Mouse (Mus musculus) bone marrow, adult 2 months (tissue): Measurements from ENCODE around the gene Spty2d1.

Experiments
- CTCF ChIP-seq: fragments of 200-500 bp; IDR thresholded peaks from 2 replicates; pipeline ENCODE4 v1.5.1; 2011; ENCODE audit warnings: low read length, control low read depth; ENCODE audit not compliant: control insufficient read depth, insufficient read depth
- POLR2A ChIP-seq: fragments of 200-500 bp; IDR thresholded peaks from 2 replicates; pipeline ENCODE4 v1.6.1; 2011; ENCODE audit warnings: low read depth, mild to moderate bottlenecking, control low read depth, low read length, borderline replicate concordance; ENCODE audit not compliant: control insufficient read depth

DNA sequence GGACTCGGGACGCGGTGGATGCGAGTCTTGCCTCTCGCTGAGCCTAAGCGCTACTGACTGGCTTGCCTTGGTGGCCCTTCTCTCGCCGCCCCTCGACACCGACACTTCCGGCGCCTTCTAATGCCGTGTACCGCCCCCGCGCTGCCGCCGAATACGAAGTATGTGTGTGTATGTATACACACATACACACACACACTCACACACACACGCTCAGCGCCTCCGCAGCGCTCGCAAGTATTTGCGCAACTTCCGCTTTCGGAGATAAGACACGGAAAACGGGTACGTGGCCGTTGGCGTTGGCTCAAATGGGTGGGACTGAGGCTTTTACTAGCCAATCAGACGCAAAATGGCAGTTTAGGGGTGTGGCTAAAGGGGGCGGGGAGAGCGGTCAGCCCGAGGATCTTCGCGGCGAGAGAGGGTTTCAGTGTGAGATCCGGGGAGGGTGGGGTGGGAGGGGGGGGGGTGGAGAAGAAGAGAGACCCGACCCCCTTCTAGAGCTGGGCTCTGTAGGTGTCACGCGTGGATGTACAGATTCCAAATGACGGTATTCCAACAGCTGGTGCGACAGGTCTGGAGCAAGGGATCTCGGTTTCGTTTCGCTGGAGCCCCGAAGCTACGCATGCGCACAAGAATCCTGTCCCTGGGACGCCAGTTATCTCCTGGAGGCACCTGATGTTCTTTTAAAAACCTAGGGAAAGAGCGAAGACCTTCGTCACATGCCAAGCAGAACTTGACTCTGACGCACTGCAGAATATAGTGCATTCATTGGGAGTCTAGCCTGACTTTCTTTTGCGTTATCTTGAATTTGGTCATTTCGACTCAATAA lies at the start of gene Spty2d1:
- TF ChIP-seq POLR2A (peak; percentile 88), CTCF (no peak)
